Mouse (Mus musculus): ENCODE measurements around the gene Rps21. TPM values are rescaled to one million over a fixed set of nuclear protein-coding genes. Genes with fewer than 3 reads are reported as not detected.
A peak's percentile ranks its signal among the peaks of the same experiment; 100 is the strongest.
"Not testable (repeated sequence)": the region's sequence is repeated elsewhere in the genome, so short reads cannot be mapped to it uniquely, and the experiment has no call there.

Rps21 gene
- polyA plus RNA-seq, 1 experiment: 1,869 TPM

- DNase-seq (ENCODE audit: extremely low spot score in 1 of 2, low spot score in 1 of 2): no peak
These were observed 1.0 kb downstream of the Rps21 start for GRCm38 (mm10) chr2:180257963-180258865.

GRCm38 (mm10) chr2:180258951-180259484, 1.8 kb downstream of the Rps21 start:
- DNase-seq (ENCODE audit: extremely low spot score in 1 of 2, low spot score in 1 of 2): not testable (repeated sequence)

GRCm38 (mm10) chr2:180259826-180260609, 2.8 kb downstream of the Rps21 start:
- not testable (repeated sequence) for DNase-seq (ENCODE audit: extremely low spot score in 1 of 2, low spot score in 1 of 2)

GRCm38 (mm10) chr2:180260610-180261480, 3.7 kb downstream of the Rps21 start:
- DNase-seq (ENCODE audit: extremely low spot score in 1 of 2, low spot score in 1 of 2): no peak

GRCm38 (mm10) chr2:180261901-180262300, 4.7 kb downstream of the Rps21 start:
- no peak for DNase-seq (ENCODE audit: extremely low spot score in 1 of 2, low spot score in 1 of 2)

- no peak for DNase-seq (ENCODE audit: extremely low spot score in 1 of 2, low spot score in 1 of 2)
These were observed 5.3 kb downstream of the Rps21 start for GRCm38 (mm10) chr2:180262441-180262840.

- no peak for DNase-seq (ENCODE audit: extremely low spot score in 1 of 2, low spot score in 1 of 2)
These were observed 5.7 kb downstream of the Rps21 start for GRCm38 (mm10) chr2:180262891-180263290.

- no peak for DNase-seq (ENCODE audit: extremely low spot score in 1 of 2, low spot score in 1 of 2)
These were observed 10.8 kb downstream of the Rps21 start for GRCm38 (mm10) chr2:180267955-180268354.

- DNase-seq (ENCODE audit: extremely low spot score in 1 of 2, low spot score in 1 of 2): no peak
These were observed 12.2 kb downstream of the Rps21 start for GRCm38 (mm10) chr2:180269329-180269728.

GRCm38 (mm10) chr2:180270537-180271255, 13.5 kb downstream of the Rps21 start:
- DNase-seq (ENCODE audit: extremely low spot score in 1 of 2, low spot score in 1 of 2): no peak

- DNase-seq (ENCODE audit: extremely low spot score in 1 of 2, low spot score in 1 of 2): no peak
These were observed 14.7 kb downstream of the Rps21 start for GRCm38 (mm10) chr2:180271804-180272395.

- DNase-seq (ENCODE audit: extremely low spot score in 1 of 2, low spot score in 1 of 2): no peak
These were observed 15.7 kb downstream of the Rps21 start for GRCm38 (mm10) chr2:180272884-180273321.

- DNase-seq (ENCODE audit: extremely low spot score in 1 of 2, low spot score in 1 of 2): peak; percentile 92 to 93
These were observed 16.4 kb downstream of the Rps21 start, which contains the start of gene Cables2 for GRCm38 (mm10) chr2:180273394-180274244. TSS of gene Cables2 (minus strand) at chr2:180273496.

GRCm38 (mm10) chr2:180274523-180274922, 17.3 kb downstream of the Rps21 start:
- no peak for DNase-seq (ENCODE audit: extremely low spot score in 1 of 2, low spot score in 1 of 2)

GRCm38 (mm10) chr2:180275836-180276235, 18.7 kb downstream of the Rps21 start:
- DNase-seq (ENCODE audit: extremely low spot score in 1 of 2, low spot score in 1 of 2): peak in 1 of 2 experiments; percentile 87

GRCm38 (mm10) chr2:180276385-180276784, 19.2 kb downstream of the Rps21 start:
- DNase-seq (ENCODE audit: extremely low spot score in 1 of 2, low spot score in 1 of 2): no peak

- DNase-seq (ENCODE audit: extremely low spot score in 1 of 2, low spot score in 1 of 2): no peak
These were observed 19.7 kb downstream of the Rps21 start for GRCm38 (mm10) chr2:180276851-180277259.

GRCm38 (mm10) chr2:180277773-180278320, 20.7 kb downstream of the Rps21 start:
- DNase-seq (ENCODE audit: extremely low spot score in 1 of 2, low spot score in 1 of 2): no peak

All from frontal cortex, adult 2 months (tissue).